Mouse (Mus musculus): ENCODE data around the gene Actn4.

The Actn4 gene

GRCm38 (mm10) chr7:28849700-28850236 lies 112.4 kb downstream of the Actn4 start:
- no peak for DNase-seq (ENCODE audit: low spot score in 2 of 2)

GRCm38 (mm10) chr7:28847273-28847672 lies 114.9 kb downstream of the Actn4 start:
- no peak for DNase-seq (ENCODE audit: low spot score in 2 of 2)
